Mouse (Mus musculus) mouse embryonic stem cell (cell line): ENCODE measurements around the gene Trio.

ENCODE experiments used
- in situ Hi-C, 2 experiments: fragments of 300-500 bp; cut with MboI; formaldehyde crosslinking; loops; 1 replicate in 1 of 2; 3 replicates in 1 of 2; pipeline ENCODE4 v1.14.3; 2019 to 2020; ENCODE audit warnings: low sequenced_read_pairs in 2 of 2, low pct_unique_long_range_greater_than_20kb in 1 of 2, mixed read lengths in 1 of 2; ENCODE audit not compliant: unreplicated experiment in 1 of 2

The Trio gene

DNA sequence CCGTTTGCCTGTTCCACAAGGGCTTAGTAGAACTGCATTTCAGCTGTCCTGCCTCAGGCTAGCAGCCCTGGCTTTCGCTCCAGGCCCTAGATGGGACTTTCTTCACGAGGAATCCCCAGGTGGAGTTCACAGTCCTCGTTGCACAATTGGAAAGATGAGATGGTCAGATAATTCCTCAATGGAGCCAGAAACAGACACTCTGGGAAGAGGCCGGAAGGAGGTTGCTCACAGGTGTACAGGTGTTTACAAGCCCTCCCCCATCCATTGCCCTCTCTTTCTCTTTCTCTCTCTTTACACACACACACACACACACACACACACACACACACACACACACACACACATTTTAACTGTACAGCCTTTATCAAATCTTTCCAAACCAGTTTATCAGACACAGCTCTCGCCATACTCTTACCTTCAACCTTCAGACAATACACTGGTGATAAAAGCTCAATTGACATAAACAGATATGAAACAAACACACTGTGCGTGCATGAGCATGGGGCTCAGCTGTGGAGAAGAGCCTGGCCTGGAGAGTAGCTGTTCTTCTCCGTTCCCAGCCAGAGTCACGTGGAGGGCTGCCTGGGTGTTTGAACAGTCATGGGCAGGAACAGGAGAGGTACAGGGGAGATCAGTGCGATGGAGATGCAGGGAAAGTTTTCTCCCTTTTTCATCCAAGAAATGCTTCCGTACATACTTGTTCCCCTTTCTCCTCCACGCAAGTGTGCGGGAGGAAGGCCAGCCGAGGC is 58.3 kb downstream of the Trio start:
- in situ Hi-C loops, result no loop called here

DNA sequence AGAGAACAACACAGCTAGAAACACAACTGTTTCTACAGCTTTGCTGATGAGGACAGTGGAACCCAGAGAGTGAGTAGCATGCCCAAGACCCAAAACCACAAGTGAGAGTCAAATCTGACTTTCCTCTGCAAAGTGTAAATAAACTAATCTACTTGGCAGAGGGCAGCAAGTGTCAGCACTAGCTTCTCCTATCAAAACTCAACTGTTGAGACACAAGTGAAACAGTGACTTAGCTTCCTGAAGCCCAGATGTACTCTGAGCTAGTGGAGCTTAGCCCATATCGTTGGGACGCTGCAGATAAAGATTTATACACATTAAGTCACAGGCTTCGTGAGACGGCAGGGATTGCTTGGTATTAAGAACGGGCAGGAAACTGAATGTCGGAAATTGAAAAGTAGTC is 60.8 kb downstream of the Trio start:
- in situ Hi-C loops, result no loop called here

DNA sequence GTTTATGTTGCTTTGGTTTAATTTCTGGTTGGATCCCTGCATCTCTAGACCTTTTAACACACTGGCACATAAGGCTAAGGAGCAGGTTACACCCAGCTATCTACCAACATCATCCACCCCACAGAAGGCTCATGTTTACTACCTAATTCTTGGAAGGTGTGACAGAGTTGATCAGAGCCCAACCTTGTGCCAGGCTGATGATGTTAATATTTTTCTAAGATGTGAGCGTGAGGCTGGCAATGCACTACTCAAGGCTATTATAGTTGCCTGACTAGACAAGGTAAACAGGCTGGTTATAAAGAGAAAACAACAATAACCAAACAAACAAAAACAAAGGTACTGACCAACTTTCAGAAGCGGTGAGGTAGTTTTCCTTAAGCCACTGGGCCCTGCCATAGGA is 62.1 kb downstream of the Trio start:
- in situ Hi-C loops, result no loop called here

DNA sequence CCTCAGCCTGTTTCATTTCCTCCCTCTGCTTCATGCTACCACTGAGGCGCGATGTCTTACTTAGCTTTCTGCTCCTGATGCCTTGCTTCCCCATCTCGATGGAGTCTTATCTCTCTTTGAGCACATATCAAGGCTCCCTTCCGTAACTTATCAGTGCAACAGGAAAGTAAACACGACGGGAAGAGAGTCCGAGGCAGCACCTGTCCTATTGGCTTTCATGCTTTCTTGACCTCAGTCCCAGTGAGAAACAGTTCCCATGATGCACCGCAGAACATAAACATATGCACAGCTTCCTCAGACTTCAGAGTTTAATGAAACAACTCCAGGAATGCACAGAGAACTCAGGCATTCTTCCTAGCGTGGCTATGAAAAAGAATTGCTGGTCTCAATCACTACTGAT is 65.0 kb downstream of the Trio start:
- in situ Hi-C loops, result no loop called here

DNA sequence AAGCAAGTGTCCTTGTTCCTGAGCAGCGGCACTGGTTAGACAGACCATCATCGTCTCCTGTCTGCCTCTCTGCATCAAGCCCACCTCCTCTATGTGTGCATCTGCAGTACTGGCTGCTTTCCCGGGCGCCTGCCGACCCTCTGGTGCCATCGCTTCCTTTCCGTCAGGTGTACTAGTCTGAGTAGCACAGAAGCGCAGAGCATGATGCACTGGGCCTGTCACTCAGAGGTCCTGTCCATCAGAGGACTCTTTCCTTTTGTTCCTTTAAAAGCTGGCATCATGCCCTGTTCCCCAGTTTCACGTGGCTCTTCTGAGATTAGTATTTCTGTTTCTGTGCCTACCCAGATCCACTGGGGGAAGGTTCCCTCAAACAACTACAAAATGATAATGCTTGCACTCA is 67.8 kb downstream of the Trio start:
- in situ Hi-C loops, result no loop called here

DNA sequence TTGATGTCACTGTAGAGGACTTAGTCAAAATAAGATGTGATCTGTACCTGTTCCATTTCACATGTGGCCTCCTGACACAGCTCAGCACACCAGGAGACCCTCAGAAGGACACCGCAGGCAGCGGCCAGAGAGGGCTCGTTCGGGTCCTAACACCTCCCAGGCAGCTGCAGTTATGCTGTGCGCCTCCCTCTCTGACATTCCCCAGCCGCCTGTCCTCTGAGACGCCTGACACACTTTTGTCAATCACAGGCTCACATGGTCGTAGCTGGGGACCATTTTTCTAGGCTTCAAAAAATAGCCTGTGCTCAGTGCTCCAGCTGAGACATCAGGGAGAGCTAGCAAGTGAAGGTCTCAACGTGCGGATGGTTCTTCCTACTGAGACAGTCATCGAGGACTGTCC is 70.0 kb downstream of the Trio start:
- in situ Hi-C loops, result no loop called here

DNA sequence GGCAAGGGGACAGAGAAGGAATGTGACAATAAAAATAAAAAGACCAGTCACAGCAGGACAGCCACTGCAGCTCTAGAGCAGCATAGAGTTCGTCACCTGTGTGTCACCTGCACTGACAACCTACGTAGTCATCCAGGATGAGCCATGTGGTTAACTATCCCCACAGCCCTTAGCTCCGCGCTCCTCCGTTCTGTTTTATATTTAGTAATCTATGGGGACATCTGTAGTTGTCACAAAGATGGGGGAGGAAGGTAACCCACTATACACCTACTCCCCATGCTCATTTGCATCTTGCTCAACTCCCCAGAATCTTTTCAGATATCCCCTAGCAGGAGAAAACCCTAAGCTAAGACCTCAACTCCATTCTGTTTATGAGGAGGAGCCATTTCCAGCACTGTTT is 71.3 kb downstream of the Trio start:
- in situ Hi-C loops, result no loop called here

DNA sequence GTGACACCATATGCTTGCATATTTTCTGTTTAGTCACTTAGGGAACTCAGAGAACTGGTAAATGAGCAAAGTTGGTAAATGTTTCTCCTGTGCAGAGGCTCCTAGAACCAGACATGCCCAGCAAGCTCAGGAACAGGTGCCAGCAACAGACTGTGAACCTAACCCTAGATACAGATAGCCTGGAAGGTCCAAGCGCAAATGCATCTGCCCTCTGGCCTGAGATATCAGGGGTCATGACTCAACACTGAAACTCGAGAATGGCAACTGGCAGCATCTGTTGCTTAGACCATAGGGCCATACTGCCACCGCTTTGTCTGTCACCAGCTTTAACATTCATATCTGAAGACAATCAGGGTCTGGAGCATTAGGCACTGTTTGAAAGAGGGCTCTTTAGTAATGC is 72.1 kb downstream of the Trio start:
- in situ Hi-C loops, result no loop called here

DNA sequence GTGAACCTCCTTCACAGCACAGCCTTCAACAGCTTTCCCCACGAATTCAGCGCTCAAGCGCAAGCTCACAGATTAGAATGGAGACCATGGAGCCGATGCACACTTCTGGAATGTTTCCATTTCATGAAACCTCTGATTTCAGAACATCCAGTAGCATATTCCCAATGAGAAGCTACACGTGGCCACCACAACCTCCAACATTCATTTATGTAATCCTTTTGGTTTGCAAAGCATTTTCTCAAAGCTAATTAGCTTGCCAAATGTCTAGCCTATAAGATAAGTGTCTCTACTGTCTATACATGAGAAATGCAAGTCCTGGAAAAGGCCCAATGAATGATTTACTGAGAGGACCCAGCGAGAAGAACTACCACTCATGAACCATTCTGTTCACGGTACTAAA is 74.5 kb downstream of the Trio start:
- in situ Hi-C loops, result no loop called here

DNA sequence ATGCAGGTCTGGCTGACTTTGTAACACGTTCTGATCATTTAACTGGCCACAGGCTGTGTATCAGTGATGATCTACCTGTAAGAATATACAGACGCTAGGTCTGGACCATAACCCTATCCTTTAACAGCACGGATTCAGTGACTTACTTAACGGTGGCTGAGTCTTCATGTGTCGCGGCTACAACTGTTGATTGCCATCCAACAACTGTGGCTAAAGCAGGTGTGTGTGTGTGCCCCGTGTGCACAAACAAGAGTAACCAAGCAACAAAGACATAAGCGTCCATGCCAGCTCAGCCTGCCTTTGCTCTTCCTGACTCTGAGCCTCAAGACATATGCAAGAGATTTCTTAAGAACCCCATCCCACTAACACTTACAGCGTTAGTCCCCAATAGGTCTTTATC is 76.5 kb downstream of the Trio start:
- in situ Hi-C loops, result no loop called here

DNA sequence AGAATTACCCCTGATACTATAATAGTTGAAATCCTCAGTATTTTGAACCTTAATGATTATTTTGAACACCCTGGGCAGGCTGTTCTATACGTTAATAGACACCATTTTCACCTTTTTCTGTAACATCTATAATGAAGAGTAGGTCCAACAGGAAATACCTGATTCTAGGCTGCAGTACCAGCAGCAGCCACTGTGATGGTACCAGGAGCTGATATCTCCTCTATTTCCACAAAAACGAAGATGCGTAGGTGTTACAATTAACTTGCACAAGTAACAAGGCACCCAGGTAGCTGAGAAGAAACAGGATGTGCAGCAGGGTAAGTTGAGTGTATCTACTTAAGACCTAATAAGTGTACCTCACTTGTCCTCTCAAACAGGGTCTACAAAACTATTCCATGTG is 77.8 kb downstream of the Trio start:
- in situ Hi-C loops, result no loop called here

DNA sequence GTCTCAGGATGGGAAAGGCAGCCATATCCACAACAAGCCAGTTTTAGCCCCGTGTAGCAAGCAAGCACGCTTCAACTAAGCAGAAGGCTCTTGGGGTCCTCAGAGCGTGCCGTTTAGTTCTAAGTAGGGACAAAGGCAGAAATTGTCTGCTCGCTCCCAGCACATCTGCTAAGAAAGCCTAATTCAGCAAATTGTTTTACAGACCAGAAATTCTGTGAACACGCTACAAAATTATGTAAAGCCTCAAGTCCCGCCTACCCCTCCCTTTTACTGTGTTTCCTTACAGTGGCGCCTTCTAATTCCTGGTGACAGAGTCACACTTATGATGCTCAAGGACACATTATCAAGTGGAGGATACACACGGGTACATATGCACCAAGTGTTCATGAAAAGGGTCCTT is 80.1 kb downstream of the Trio start:
- in situ Hi-C loops, result no loop called here

DNA sequence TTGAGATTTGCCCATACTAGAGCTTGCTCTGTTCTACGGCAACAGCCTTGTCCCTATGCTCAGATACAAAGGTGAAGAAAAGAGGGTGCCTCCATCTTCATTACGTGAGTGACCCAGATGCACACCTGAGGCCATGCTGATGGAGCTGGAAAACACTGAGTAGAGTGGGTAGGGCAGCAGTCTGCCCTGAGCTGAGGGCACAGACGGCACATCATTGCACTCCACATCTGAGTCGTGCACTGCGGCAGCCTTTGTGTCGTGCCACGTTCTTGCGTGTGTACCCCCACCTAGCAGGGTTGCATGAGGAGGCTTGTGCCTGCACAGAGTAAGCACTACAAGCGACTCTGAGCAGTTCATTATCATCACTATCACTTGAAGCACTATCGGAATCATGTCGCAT is 80.8 kb downstream of the Trio start:
- in situ Hi-C loops, result no loop called here

DNA sequence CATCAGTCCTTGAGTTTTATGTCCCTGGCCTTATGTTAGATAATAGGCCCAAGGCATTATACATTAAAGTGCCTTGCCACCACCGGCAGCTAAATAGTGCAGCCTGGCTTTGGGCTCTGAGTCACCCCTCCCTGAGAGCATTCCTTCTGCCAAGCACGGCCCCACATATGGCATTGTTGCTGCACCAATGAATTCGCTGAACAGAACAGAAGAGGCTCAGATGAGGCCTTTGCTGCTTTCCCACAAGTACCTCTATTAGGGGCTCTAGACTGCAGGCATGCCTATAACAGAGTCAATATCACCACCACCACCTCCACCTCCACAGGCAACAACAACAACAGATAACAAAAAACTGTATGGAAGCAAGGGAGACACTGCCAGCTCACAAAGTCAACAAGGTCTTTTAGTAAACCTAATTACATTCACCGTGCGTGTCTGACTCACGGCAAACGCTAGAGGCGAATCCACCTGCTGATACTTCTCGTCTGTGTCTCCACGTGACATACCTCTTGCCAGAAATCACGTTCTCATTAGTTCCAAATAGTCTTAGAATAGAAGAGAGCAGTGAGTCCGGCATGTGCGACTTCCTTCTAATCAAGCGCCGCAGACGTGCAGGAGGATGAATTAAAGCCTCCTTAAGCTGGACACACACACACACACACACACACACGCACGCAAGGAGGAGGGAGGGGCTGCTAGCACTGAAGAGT is 82.0 kb downstream of the Trio start:
- in situ Hi-C loops, result no loop called here

DNA sequence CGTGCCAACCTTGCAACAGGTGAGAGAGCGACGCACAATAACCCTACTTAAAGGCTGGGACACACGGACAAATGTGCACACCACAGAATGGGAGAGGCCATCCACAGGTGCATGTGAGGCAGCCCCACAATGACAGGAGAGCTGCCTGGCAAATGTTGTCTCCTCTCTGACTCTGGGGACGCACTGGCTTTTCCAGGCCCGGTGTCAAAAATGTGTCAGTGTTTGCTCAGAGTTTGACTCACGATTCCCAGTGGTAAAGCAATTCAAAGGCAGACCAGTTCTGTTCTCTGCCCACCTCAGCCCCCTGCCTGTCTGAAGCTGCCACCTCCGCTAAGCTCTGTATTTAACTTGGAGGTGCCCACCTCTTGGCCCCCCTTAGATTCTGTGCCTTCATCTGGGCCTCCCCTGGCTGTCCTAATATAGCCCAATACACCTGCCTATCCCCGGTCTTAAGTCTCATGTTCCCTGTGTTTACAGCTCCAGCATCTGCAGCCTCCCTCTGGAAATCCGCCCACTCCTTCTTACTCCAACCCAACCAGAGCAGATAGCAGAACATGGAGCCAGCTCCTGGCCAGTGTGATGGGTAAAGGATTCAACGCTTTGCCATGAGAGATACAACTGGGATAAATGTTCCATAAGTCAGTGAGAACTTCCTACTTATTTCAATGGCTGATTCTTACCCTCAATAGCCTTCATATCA is 83.3 kb downstream of the Trio start:
- in situ Hi-C loops, result no loop called here

DNA sequence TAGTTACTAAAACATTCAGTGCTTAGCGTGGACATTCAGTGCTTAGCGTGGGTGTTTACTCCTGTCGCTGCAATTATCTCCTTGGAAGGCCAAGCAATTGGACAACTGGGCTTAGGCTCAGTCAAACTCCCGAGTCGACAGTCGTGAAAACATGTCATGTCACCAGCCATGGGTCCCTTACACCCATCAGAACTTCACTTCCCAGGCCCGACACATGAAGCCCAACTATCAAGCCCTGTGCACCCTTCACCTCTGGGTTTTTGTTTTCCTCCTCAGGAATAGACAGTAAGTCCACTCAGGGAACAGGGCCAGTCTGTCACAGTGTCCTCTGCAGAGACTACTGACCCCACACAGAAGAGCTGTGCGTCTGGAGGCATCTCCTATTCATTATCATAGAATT is 84.2 kb downstream of the Trio start:
- in situ Hi-C loops, result no loop called here

DNA sequence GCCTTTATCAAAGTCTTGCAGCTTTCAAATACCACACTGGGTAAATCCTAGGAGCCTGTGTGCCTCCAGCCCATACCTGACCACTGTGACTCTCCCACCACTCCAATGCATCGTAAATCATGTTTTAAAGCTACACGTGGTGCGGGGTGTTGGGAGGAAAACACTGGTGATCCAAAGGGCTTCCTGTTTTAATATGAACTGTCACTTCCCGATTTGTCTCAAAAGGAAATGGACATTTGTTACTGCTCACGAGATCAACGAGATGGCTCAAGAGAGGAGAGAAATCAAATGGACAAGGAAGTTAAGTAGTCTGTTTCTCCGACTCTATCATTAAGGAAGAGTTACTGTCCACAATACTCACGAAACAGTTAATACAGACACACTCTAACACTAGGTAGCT is 84.6 kb downstream of the Trio start:
- in situ Hi-C loops, result no loop called here

DNA sequence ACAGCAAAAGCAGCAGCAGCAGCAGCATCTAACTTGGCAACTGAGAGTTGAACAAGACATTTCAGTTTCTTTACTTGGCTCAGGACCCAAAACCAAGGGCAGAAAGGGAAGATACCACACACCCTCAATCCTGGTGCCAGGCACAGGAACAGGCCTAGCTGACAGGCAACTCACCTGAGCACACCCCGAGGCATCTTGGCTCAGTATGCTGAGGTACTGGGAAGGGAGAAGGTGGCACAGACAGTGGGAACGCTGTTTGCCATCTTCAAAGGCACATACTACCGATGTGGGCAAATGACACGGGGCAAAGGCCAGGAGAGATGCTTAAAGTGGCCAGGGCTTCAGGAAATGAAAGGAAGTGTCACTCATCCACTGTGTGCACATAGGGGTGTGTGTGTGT is 85.6 kb downstream of the Trio start:
- in situ Hi-C loops, result no loop called here

DNA sequence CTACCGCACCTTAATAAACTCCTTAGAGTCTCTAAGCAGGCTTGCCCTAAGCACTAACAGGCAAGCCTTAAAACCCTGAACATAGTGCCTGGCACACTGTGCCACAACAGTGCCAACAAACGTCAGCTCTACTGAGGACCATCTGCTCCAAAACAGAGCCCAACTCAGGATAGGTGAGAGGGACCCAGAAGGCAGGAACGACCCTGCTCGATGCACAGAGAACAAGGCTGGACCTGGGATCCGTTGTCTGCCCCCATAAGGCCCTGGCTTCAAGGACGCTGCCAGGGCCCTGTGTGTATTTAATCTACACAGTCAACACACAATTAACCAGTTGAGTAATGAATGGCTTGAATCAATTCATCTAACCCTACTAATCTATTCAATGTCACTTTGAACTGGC is 86.8 kb downstream of the Trio start:
- in situ Hi-C loops, result loop anchor here in 1 of 2 experiments (10.0 kb wide), 1 partner anchor 126 kb away; no protein-coding TSS in a partner anchor
